Mouse (Mus musculus) embryonic facial prominence, embryonic 14.5 days (tissue): ENCODE results near the gene Cfap61. TPM values are rescaled to one million over a fixed set of nuclear protein-coding genes. Genes with fewer than 3 reads are reported as not detected.

Experiments
- ATAC-seq: fragments of 200-750 bp; cut with Nextera tagmentation; 2 replicates; pipeline ENCODE4 v1.8.0; 2017; ENCODE audit warnings: low read depth, moderate number of reproducible peaks, moderate TSS enrichment
- DNase-seq: peaks from one replicate; pipeline ENCODE4 v3.0.0-alpha.2; 2015; ENCODE audit warnings: low spot score
- H3K27ac ChIP-seq: fragments of 300-500 bp; sonication (generic); replicated peaks from 2 replicates; pipeline ENCODE4 v1.5.1; 2014; ENCODE audit warnings: low read depth, mild to moderate bottlenecking, low read length, moderate library complexity
- H3K27me3 ChIP-seq: fragments of 300-500 bp; sonication (generic); replicated peaks from 2 replicates; pipeline ENCODE4 v1.6.1; 2014; ENCODE audit warnings: low read length; ENCODE audit not compliant: control insufficient read depth, insufficient read depth
- H3K36me3 ChIP-seq: fragments of 300-500 bp; sonication (generic); 2 replicates; pipeline ENCODE4 v1.6.1; 2014; ENCODE audit warnings: low read length, mixed read lengths; ENCODE audit not compliant: control insufficient read depth, insufficient read depth
- H3K4me1 ChIP-seq: fragments of 300-500 bp; sonication (generic); 2 replicates; pipeline ENCODE4 v1.6.1; 2014; ENCODE audit warnings: antibody characterized with exemption, low read length; ENCODE audit not compliant: control insufficient read depth, insufficient read depth
- H3K4me2 ChIP-seq: fragments of 300-500 bp; sonication (generic); 2 replicates; pipeline ENCODE4 v1.6.1; 2014; ENCODE audit warnings: low read depth, mild to moderate bottlenecking, low read length, moderate library complexity, mixed read lengths
- H3K4me3 ChIP-seq: fragments of 300-500 bp; sonication (generic); 2 replicates; pipeline ENCODE4 v1.5.1; 2014; ENCODE audit warnings: low read depth, mild to moderate bottlenecking, low read length
- H3K9ac ChIP-seq: fragments of 300-500 bp; sonication (generic); 2 replicates; pipeline ENCODE4 v1.6.1; 2014; ENCODE audit warnings: low read depth, mild to moderate bottlenecking, low read length, moderate library complexity, mixed read lengths
- H3K9me3 ChIP-seq: fragments of 300-500 bp; sonication (generic); 2 replicates; pipeline ENCODE4 v1.6.1; 2016; ENCODE audit warnings: low read length; ENCODE audit not compliant: control insufficient read depth
- WGBS: fragments of 180-500 bp; shearing (Covaris S2); extraction: QIAGEN DNeasy Blood & Tissue Kit; methylation state at CpG from one replicate; pipeline ENCODE4 v1.1.7; 2014; 5-methylcytosine and 5-hydroxymethylcytosine counted together
- polyA plus RNA-seq: library from polyadenylated mRNA; unstranded; fragments of >200 nt; fragmentation: Nextera tagmentation; extraction: Ambion mirVana; gene quantifications from 2 replicates; pipeline ENCODE4 v1.2.1, GENCODE M21; 2014

Cfap61 gene
- polyA plus RNA-seq, 1 experiment from 2014 or later = 2.0 TPM

DNA sequence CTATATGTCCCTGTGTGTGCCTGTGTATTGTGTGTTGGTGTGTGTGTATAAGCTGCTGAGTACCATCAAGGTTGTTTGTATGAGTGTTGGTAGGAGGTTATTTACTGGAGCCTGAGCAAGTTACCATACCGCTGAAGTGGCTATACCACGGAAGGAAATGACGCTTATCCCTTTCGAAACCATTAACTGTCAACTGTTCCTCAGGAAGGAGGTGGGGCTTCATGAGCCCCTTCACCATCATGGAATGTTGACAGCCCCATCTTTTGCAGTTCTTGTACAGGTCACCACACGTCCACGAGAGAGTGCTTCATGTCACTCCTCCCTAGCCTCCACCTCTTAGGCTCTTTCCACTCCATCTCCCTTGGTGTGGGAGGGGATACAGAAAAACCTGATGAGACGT lies 263.4 kb downstream of the Cfap61 start:
- ATAC-seq = no peak
- H3K4me3 ChIP-seq = no peak overlapping the region
- DNase-seq = no peak
- H3K27ac ChIP-seq = no peak overlapping the region
- H3K4me1 ChIP-seq = no peaks in the 10 kb centered on the region
- 65% methylated on average over 7 of the region's 7 CpGs for WGBS
- H3K4me2 ChIP-seq = no peak overlapping the region
- H3K9me3 ChIP-seq = no peaks in the 10 kb centered on the region
- no peak overlapping the region for H3K9ac ChIP-seq
- no peaks in the 10 kb centered on the region for H3K36me3 ChIP-seq
- no peaks in the 10 kb centered on the region for H3K27me3 ChIP-seq

DNA sequence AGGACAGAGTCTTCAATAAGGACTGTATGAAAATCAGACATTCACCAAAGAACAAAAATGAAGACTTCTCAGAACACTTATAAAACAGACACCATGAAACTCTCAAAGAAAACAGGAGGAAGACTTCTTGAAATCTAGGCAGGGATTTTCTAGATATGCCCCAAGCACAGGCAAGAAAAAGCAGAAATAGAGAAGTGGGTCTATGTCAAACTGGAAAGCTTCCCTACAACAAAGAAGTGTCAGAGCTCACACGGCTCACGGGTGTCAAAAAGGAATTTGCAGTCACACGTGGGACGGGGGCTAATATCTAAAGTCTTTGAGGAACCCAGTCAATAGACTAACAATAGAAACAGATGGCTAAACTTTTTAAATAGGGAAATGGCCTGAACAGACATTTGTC lies 276.4 kb downstream of the Cfap61 start:
- no peaks in the 10 kb centered on the region for H3K36me3 ChIP-seq
- DNase-seq (no peak), ATAC-seq (no peak)
- 65% methylated on average over 4 of the region's 4 CpGs for WGBS
- no peak overlapping the region for H3K4me3 ChIP-seq
- H3K9me3 ChIP-seq = no peaks in the 10 kb centered on the region
- H3K27me3 ChIP-seq = peaks cover 12% of the 10 kb centered on the region
- H3K27ac ChIP-seq = no peak overlapping the region
- H3K4me2 ChIP-seq = no peak overlapping the region
- H3K4me1 ChIP-seq = no peaks in the 10 kb centered on the region
- no peak overlapping the region for H3K9ac ChIP-seq

DNA sequence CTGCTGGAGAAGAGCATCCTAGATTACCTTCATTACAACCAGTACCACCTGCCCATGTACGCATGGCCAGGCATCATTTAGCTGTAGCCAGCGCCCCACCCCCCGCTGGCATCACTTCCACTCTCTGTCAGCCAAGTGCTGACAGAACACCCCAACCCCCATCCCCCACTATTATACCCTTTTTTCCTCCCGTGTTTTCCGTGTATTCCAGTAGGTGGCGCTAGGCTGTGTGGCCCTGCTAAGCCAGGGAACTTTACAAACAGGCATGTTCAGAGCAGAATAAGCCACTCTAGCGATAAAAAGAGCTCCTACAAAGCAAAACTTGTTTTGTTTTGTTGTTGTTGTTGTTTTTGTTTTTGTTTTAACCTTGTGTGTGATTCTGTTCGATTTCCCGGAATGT lies 280.1 kb downstream of the Cfap61 start:
- H3K4me3 ChIP-seq = no peak overlapping the region
- ATAC-seq = 0 out of 2 replicates have a peak, but pooled peaks have one; percentile 27
- H3K27ac ChIP-seq = no peak overlapping the region
- WGBS = 5% methylated on average over 9 of the region's 9 CpGs
- H3K4me1 ChIP-seq = no peaks in the 10 kb centered on the region
- no peak overlapping the region for H3K9ac ChIP-seq
- DNase-seq = peak; percentile 65
- no peaks in the 10 kb centered on the region for H3K9me3 ChIP-seq
- no peaks in the 10 kb centered on the region for H3K36me3 ChIP-seq
- peaks cover 45% of the 10 kb centered on the region for H3K27me3 ChIP-seq
- H3K4me2 ChIP-seq = no peak overlapping the region

DNA sequence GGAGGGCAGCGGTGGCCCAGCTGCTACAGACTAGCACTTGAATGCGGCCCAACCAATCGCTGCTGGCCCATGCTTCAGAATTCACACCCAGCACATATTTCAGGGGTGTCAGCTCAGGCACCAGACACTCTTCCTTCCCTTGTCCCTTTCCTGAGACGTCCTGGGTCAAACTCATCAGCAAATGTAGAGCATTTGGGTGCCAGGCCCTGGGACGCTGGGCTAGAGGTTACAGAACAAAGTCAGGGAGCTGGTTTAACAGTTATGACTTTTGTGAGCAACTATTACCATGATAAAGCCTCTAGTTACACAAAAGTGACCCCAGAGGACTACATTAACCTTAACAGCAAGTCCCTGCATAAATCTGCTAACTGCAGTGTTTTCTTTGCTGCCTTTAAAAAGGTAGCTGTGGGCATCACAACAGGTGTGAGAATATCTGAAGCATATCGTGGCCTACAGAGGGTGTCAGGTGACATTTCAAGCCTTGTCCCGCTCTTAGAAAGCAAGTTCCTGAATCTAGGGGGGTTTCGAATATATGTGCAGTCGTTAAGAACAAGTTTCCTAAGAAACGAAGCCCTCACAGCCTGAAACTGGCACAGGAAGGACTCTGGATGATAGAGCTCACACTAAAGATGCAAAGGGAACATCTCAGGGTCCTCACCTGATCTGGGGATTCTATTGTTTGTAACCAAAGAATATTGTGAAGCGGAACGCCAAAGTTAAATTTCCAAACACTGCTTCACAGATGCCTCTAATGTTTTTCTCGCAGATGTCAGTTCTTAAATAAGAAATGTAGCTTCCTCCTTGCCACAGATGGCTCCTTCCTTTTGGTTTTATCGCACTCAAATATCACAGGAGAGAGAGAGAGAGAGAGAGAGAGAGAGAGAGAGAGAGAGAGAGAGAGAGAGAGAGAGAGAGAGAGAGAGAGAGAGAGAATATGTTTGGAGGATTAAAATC lies 281.8 kb downstream of the Cfap61 start:
- no peaks in the 10 kb centered on the region for H3K36me3 ChIP-seq
- DNase-seq = no peak
- peaks cover 60% of the 10 kb centered on the region for H3K27me3 ChIP-seq
- no peak overlapping the region for H3K4me3 ChIP-seq
- H3K4me2 ChIP-seq = no peak overlapping the region
- 13% methylated on average over 14 of the region's 14 CpGs for WGBS
- no peak for ATAC-seq
- H3K27ac ChIP-seq = no peak overlapping the region
- no peak overlapping the region for H3K9ac ChIP-seq
- H3K4me1 ChIP-seq = peaks cover 7% of the 10 kb centered on the region
- no peaks in the 10 kb centered on the region for H3K9me3 ChIP-seq

DNA sequence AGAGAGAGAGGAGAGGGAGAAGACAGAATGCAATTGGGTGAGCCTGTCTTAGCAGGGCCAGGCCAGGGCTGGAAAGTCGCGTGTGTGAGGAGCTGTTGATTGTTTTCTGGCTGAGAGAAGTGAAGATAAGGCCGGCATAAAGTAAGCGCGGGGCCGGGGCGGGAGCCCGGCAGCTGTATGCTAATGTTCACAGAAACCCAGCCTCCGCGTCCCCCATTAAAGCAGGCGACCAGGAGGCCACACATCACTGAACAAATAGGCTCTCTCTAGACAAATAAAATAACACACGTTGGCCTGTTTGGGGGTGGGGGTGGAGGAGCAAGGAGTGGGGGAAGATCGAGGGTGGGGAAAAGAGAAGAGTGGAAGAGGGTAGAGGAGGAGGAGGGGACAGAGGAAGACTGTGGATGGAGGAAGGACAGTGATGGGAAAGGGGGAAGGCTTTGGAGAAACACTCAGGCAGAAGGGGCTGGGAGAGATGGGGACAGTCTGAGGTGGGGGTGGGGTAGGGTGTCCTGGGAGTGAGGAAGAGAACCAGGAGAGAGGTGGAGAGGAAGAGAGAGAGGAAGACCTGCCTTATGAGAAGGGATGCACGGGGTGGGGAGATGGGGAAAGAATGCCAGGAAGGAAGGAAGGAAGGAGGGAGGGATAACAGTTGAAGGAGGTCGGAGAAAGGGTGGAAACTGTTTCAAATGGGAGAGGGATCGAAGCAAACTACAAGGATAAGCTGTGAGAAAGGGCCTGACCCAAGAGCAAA lies 282.8 kb downstream of the Cfap61 start:
- peak; percentile 63 for DNase-seq
- Histone ChIP-seq H3K27ac (no peak overlapping the region), H3K4me3 (no peak overlapping the region), H3K4me2 (no peak overlapping the region), H3K4me1 (peaks cover 14% of the 10 kb centered on the region), H3K36me3 (no peaks in the 10 kb centered on the region), H3K9ac (no peak overlapping the region), H3K9me3 (no peaks in the 10 kb centered on the region), H3K27me3 (peaks cover 68% of the 10 kb centered on the region)
- WGBS = 2% methylated on average over 16 of the region's 16 CpGs
- peak; percentile 19; the same call in 1 of the 2 replicates for ATAC-seq

DNA sequence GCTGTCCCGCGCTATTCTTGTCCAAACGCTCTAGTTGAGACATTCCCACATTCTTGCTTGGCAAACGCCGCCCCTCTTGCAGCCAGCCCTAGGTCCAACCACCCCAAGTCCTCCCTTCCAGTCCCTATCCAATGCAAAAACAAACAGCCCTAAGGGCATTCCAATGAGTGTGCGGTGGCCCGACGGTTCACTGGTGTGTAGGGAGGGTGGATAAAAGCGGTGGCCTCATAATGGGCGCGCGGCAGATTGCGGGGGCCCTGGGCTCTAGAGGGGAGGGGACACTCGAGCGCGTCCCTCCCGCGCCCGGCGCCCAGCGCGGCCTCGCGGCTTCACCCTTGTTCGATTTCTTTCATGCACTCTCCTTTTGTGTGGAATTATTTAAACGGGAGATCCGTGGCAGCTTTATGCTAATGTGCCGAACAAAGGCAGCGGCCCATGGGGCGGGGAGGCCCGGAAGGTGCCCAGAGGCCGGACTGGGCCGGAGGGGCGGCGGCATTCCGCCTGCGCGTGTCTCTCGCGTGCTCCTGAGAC lies 283.6 kb downstream of the Cfap61 start:
- ATAC-seq = 0 out of 2 replicates have a peak, but pooled peaks have one; percentile 1
- Histone ChIP-seq H3K9me3 (no peaks in the 10 kb centered on the region), H3K36me3 (no peaks in the 10 kb centered on the region), H3K27ac (no peak overlapping the region), H3K4me3 (peak overlapping the region; percentile 28), H3K4me1 (peaks cover 20% of the 10 kb centered on the region), H3K27me3 (peaks cover 76% of the 10 kb centered on the region), H3K9ac (0 out of 2 replicates have a peak overlapping the region, but pooled peaks have one; percentile 2), H3K4me2 (peak overlapping the region; percentile 50)
- WGBS = 2% methylated on average over 40 of the region's 40 CpGs
- DNase-seq = no peak

DNA sequence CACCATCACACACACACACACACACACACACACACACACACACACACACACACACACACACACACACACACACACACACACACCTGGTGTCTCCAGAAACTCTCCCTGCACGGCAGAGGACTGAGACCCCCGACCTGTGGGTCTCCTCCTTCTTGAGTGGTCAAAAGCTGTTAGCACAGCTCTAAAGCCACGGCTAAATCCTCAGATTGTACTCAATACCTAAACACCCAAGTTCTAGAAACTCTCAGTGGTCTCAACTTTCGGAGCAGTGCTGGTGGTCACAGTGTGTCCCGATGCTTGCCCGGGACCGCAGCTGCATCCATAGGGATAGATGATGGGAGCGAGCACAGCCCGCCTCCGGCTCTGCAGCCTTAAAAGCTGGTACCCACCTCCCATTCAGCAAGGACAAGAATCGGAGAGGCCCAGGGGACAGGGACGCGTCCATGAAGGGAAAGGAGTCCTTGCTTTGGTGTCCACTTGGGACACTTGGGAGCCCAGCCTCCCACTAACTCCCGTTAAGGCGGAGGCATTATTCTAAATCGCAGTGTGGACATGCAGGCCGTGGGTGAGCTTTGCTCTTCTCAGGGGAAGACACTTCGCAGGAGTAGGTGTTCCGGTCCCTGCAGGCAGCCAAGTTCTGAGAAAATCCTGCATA lies 284.4 kb downstream of the Cfap61 start:
- Histone ChIP-seq H3K9me3 (no peaks in the 10 kb centered on the region), H3K4me2 (no peak overlapping the region), H3K27me3 (peaks cover 84% of the 10 kb centered on the region), H3K4me3 (no peak overlapping the region), H3K9ac (no peak overlapping the region), H3K27ac (no peak overlapping the region), H3K4me1 (peaks cover 22% of the 10 kb centered on the region), H3K36me3 (no peaks in the 10 kb centered on the region)
- ATAC-seq (no peak), DNase-seq (no peak)
- WGBS = 2% methylated on average over 17 of the region's 19 CpGs

DNA sequence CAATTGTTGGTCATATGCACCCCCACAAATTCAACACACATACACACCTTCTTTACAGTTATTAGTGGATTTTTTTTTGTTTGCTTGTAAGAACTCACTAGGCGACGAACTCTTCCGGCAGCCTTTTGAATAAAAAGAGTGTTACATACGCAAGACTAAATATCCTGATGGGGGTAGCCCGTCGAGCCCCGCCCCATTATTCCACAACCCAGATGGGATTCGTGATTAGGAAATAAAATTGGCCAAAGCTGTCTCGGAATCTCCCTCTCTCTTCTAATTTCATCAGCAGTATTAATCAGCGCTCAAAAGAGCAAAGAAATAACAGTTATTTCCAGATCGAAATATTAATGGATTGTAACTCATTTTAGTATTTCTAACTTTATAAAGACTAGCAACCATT lies 285.2 kb downstream of the Cfap61 start:
- H3K27ac ChIP-seq = no peak overlapping the region
- H3K4me2 ChIP-seq = no peak overlapping the region
- ATAC-seq = no peak
- no peaks in the 10 kb centered on the region for H3K9me3 ChIP-seq
- DNase-seq = no peak
- no peak overlapping the region for H3K9ac ChIP-seq
- 9% methylated on average over 11 of the region's 11 CpGs for WGBS
- H3K36me3 ChIP-seq = no peaks in the 10 kb centered on the region
- H3K27me3 ChIP-seq = peaks cover 92% of the 10 kb centered on the region
- no peak overlapping the region for H3K4me3 ChIP-seq
- H3K4me1 ChIP-seq = peaks cover 22% of the 10 kb centered on the region
